Mouse (Mus musculus) right cerebral cortex, postnatal 14 days (tissue): ENCODE measurements around the gene Cd180.

Experiments used
- DNase-seq: peaks from one replicate; pipeline ENCODE4 v3.0.0; 2022

Cd180 gene

DNA sequence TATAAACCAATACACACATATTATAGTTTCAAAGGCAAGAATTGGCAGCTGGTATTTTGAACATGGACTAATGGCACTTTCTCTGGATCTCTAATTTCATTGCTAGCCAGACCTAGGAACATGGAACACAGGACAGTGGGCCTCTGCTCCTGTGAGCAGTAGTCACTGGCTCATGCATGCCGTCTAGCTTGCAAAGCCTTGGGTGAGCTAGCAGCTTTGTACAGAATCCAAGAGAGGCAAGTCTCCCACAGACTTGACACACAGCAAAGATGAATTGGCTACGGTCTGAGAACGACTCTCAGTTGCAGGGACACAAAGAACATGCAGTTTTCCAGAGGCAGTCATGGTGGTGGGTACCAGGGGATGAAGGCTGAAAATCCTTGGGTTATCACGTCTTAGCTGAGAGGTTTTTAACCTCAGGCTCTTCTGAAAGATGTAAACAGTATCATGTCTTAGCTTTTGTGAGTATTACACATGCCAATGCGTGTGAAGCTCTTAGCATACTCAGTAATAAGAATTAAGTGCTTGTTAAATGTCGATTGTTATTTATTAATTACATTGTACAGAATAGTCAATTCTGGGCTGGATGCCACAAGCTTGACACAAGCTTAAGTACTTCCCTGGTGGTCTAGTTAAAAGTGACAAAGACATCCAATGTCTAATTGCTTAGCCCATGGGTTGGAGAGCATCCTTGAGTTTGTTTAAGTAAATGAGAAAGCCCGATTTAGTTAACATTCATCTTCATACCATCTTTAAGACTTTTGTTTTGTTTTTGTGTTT lies 90.4 kb downstream of the Cd180 start:
- DNase-seq, result no peak

DNA sequence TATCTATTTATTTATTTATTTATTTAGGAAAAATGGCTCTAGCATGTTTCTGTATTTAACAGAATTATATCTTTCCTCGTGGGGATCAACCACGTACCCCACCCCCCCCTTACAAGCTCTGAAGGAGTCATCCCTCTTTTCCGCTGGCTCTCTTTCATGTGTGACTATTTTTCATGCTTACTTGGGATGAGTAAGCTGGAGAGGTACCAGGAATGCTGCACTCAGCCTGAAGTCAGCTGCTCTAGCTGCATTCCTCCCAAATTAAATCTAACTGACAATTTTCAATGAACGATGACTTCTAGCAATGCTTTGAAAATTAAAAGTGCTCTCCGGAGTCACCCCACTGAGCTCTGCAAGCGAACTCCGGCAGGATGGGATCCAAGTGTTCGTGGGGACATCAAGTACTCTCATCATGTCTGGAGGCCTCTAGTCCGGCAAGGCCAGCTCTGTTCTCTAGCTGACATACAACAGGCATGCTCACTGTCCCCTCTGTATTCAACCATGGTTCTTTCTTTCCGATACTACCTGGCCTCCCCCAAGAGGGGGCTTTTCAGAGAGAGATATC lies 93.4 kb downstream of the Cd180 start:
- no peak for DNase-seq
